Mouse (Mus musculus) common myeloid progenitor, adult 5-6 weeks (primary cell): ENCODE data around the gene Smad3. TPM values are rescaled to one million over a fixed set of nuclear protein-coding genes. Genes with fewer than 3 reads are reported as not detected.

Experiments used
- ATAC-seq: replicated peaks from 2 replicates; pipeline ENCODE4 v1.8.0; 2016; ENCODE audit warnings: low read depth, mild to moderate bottlenecking, moderate TSS enrichment, inconsistent platforms; ENCODE audit not compliant: poor library complexity, severe bottlenecking
- total RNA-seq: library from RNA; stranded (forward); fragments of 200-1000, 187-1606 nt; gene quantifications from 2 replicates; pipeline ENCODE4 v1.2.3, GENCODE M21; 2017

The Smad3 gene
- total RNA-seq, 1 experiment from 2014 or later = 39.1 TPM

GRCm38 (mm10) chr9:63726088-63727010, 31.4 kb downstream of the Smad3 start:
- ATAC-seq = peak; percentile 86

- no peak for ATAC-seq
Measured at GRCm38 (mm10) chr9:63724750-63725149, 33.0 kb downstream of the Smad3 start.

DNA sequence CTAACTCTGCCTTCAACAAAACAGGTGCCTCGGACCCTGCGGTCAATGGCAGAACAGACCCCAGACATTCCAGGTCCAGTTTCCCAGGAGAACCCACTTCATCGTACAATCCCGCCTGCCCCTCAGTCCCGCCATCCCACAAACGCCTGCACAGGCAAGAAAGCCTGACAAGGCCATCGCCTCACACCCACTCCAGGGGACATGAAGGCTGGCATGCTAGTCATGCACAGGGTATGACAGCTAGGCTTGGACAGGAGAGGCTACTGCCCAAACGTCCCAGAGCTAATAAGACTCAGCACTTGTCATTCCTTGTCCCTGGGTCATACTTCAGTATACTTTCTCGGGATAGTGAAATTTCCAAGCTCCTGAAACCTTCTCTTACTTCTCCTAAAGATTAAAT, 34.9 kb downstream of the Smad3 start:
- ATAC-seq = no peak

- no peak for ATAC-seq
Measured at GRCm38 (mm10) chr9:63722350-63722749, 35.4 kb downstream of the Smad3 start.

DNA sequence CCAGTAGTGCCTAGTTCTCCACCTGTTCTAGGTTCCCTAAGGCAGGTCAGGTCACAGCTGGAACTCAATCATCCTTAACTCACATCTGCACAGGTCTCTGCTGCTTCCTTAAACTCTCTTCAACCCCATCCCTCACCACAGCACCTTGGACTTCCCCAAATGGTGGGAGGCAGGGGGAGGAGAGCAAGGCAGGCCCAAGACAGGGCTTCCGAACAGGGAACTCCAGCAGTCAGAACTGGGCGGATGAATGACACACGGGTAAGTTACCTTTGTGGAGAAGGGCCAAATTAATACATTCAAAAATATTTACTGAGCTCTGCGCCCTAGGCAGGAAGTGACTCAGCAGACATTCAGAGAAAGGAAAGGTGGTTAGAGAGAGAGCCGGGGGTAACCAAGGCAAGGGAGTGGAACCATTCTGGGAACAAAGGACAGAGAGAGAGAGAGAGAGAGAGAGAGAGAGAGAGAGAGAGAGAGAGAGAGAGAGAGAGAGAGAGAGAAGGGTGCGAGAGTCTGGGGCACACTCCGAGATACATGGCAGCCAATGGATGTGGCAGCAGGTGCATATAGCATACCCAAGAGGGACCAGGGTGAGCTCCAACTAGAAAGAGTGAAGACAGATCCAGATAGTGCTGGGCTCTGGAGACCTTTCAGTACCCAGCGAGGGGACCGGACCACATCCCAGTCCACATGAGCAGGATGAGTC, 36.1 kb downstream of the Smad3 start:
- peak; percentile 69 for ATAC-seq

GRCm38 (mm10) chr9:63720715-63721114, 37.1 kb downstream of the Smad3 start:
- ATAC-seq = peak; percentile 26

GRCm38 (mm10) chr9:63719770-63720440, 37.9 kb downstream of the Smad3 start:
- ATAC-seq = no peak

- ATAC-seq = no peak
Measured at GRCm38 (mm10) chr9:63718735-63719358, 38.9 kb downstream of the Smad3 start.

- no peak for ATAC-seq
Measured at GRCm38 (mm10) chr9:63718170-63718569, 39.6 kb downstream of the Smad3 start.

GRCm38 (mm10) chr9:63717474-63718005, 40.3 kb downstream of the Smad3 start:
- no peak for ATAC-seq

GRCm38 (mm10) chr9:63716150-63717138, 41.4 kb downstream of the Smad3 start:
- peak; percentile 91 for ATAC-seq

GRCm38 (mm10) chr9:63714572-63714971, 43.2 kb downstream of the Smad3 start:
- ATAC-seq = no peak

DNA sequence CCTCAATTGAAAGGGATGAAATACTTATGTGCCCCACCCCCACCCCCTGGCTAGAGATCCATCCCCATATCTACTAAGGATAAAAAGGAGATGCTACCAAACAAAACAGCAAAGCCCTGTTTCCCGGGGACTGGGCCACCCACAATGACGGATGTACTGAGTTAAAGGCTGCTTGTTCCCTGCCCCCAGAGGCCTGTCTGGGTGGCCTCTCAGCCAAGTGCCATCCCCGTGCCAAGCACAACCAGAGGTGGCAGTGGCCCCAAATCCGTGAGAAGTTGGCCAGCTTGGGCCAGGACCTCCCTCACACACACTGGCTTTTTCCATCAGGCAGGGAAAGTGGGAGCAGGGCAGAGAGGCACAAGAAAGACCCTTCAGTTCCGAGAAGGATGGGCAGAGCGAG, 45.0 kb downstream of the Smad3 start:
- ATAC-seq = no peak

GRCm38 (mm10) chr9:63711580-63712230, 46.1 kb downstream of the Smad3 start:
- no peak for ATAC-seq

DNA sequence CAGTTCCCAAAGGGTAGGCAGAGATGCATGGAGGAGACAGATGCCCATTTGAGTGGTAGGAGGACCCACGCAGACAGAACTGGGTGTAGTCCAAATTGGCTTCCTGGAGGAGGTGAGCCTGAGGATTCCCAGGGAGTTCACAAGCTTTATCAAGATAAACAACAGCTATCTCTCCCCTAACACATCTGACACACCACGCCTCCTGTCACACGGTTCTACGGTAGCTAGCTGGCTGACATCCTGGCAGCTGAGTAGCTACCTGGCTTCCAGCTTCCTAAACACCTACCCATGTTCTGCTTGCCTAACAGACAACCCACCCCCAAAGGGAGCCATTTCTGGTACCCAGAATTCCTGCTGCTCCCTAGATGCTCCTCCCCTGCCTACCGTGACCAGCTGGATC, 47.9 kb downstream of the Smad3 start:
- ATAC-seq = no peak

GRCm38 (mm10) chr9:63709266-63709665, 48.5 kb downstream of the Smad3 start:
- ATAC-seq = no peak

DNA sequence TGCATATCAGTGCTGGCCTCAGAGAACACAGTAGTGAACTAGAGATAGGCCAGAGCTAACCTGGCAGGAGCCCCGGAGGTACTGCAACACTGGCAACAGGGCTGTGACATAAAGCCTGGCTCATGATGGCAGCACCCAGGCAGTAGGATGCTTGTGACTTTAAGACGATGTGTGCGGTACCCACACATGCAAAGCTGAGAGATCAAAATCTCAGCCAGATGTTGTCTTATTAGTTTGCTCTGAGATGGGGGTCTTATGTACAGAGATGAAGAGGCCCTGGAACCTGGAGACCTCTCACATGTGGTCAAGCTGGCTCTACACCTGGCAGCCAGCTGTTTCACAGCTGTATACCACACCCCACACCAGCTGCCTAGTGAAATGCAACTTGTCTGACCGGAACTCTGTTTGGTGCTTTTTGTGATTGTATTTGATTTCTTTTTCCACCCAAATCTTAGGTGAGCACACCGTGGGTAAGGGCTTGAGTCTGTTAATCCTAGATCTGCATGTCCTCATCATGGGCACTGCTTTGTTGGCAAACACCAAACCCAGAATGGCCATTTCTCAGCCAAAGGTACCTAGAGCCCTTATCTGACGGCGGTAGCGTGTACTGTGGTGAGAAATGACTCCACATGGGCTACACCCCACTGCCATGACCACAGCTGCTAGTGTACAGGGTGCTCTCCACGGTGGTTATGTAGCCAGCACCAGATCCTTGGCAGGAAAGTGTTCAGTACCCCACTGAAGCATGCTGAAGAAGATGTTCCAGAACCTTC, 49.8 kb downstream of the Smad3 start:
- no peak for ATAC-seq
